Mouse (Mus musculus) olfactory bulb, adult 2 months (tissue): ENCODE results near the gene Ctrb1. TPM values are rescaled to one million over a fixed set of nuclear protein-coding genes. Genes with fewer than 3 reads are reported as not detected.

ENCODE experiments used
- H3K27ac ChIP-seq: fragments of 200-500 bp; 2 replicates; pipeline ENCODE4 v1.5.1; 2012; ENCODE audit warnings: low read depth, low read length; ENCODE audit not compliant: insufficient read depth
- H3K4me1 ChIP-seq: fragments of 200-500 bp; 2 replicates; pipeline ENCODE4 v1.6.1; 2012; ENCODE audit warnings: low read length; ENCODE audit not compliant: control insufficient read depth, insufficient read depth
- H3K4me3 ChIP-seq: fragments of 200-500 bp; 2 replicates; pipeline ENCODE4 v1.5.1; 2012; ENCODE audit warnings: mild to moderate bottlenecking, low read depth, low read length, moderate library complexity; ENCODE audit not compliant: insufficient read depth
- CTCF ChIP-seq: fragments of 200-500 bp; IDR thresholded peaks from 2 replicates; pipeline ENCODE4 v1.5.1; 2012; ENCODE audit warnings: low read depth, mild to moderate bottlenecking, low read length, moderate library complexity; ENCODE audit not compliant: insufficient read depth
- POLR2A ChIP-seq: fragments of 200-500 bp; IDR thresholded peaks from 2 replicates; pipeline ENCODE4 v1.6.1; 2012; ENCODE audit warnings: mild to moderate bottlenecking, low read depth, low read length, moderate library complexity; ENCODE audit not compliant: insufficient read depth
- WGBS: fragments of 180-500 bp; shearing (Covaris S2); methylation state at CpG from one replicate; pipeline ENCODE4 v1.1.7; 2018; 5-methylcytosine and 5-hydroxymethylcytosine counted together
- polyA plus RNA-seq: library from polyadenylated mRNA; stranded (reverse); fragments of >200 nt; gene quantifications from 2 replicates; pipeline ENCODE4 v1.2.4, GENCODE M21; 2012; ENCODE audit warnings: low replicate concordance; ENCODE audit not compliant: missing spikeins, insufficient read depth, insufficient read length

Gene Ctrb1
- polyA plus RNA-seq, 1 experiment: not detected

GRCm38 (mm10) chr8:111712135-111712534 lies 21.3 kb upstream of the Ctrb1 start:
- peaks cover 22% of the 10 kb centered on the region for H3K4me1 ChIP-seq
- WGBS: 59% methylated on average over 9 of the region's 9 CpGs
- TF ChIP-seq CTCF: no peak
- TF ChIP-seq POLR2A: no peak
- no peak overlapping the region for H3K4me3 ChIP-seq
- H3K27ac ChIP-seq: no peak overlapping the region

- TF ChIP-seq CTCF (no peak), POLR2A (no peak)
- Histone ChIP-seq H3K27ac (no peak overlapping the region), H3K4me1 (peaks cover 10% of the 10 kb centered on the region), H3K4me3 (no peak overlapping the region)
- WGBS: 92% methylated on average over 20 of the region's 20 CpGs
Measured at GRCm38 (mm10) chr8:111710777-111711485, 20.1 kb upstream of the Ctrb1 start.

DNA sequence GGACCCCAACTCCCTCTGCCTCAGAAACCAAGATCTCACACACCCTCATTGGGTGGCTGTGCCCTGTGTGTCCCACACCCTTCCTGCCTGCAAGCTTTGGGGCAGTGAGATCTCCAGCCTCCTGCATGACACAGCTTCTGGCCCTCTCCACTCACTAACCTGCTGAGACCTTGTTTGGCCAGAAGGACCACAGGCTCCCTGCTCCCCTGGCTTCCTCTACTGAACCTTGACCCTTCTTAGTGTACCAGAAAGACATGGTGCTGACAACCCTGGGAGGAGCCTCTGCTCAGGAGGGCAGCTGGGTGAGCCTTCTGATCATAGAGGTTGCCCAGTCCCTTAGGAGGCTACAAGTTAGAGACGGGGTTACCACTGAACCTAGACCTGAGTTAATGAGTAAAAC lies 18.4 kb upstream of the Ctrb1 start:
- TF ChIP-seq POLR2A (no peak), CTCF (no peak)
- WGBS: 84% methylated on average over 1 of the region's 1 CpGs

GRCm38 (mm10) chr8:111708265-111708664 lies 17.5 kb upstream of the Ctrb1 start:
- TF ChIP-seq POLR2A (no peak), CTCF (no peak)
- 91% methylated on average over 6 of the region's 6 CpGs for WGBS
- no peak overlapping the region for H3K27ac ChIP-seq
- H3K4me1 ChIP-seq: no peaks in the 10 kb centered on the region
- no peak overlapping the region for H3K4me3 ChIP-seq

More for the DNA sequence above, 18.4 kb upstream of the Ctrb1 start:
- Histone ChIP-seq H3K4me1 (no peaks in the 10 kb centered on the region), H3K27ac (no peak overlapping the region), H3K4me3 (no peak overlapping the region)

- no peak for TF ChIP-seq POLR2A
- no peak for TF ChIP-seq CTCF
- Histone ChIP-seq H3K27ac (no peak overlapping the region), H3K4me3 (no peak overlapping the region), H3K4me1 (no peaks in the 10 kb centered on the region)
- WGBS: 86% methylated on average over 5 of the region's 5 CpGs
Measured at GRCm38 (mm10) chr8:111705699-111706098, 14.9 kb upstream of the Ctrb1 start.

GRCm38 (mm10) chr8:111705222-111705621 lies 14.4 kb upstream of the Ctrb1 start:
- 89% methylated on average over 3 of the region's 3 CpGs for WGBS
- no peak overlapping the region for H3K27ac ChIP-seq

DNA sequence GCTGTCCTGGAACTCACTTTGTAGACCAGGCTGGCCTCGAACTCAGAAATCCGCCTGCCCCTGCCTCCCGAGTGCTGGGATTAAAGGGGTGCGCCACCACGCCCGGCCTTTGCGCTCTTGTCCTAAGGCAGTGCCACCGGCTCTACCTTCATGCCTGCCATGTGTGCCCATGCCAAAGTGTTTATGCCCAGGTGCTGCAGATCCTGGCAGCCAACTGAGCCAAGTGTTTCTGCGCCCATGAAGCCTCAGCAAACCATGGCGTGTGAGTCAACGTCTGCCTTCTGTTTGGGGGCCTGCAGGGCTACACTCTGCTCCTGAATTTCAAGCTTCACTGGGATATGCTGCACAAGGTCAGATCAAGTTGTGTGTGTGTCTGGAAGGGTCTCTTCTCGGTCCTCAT lies 13.8 kb upstream of the Ctrb1 start:
- WGBS: 95% methylated on average over 12 of the region's 12 CpGs
- Histone ChIP-seq H3K27ac (no peak overlapping the region), H3K4me3 (no peak overlapping the region), H3K4me1 (no peaks in the 10 kb centered on the region)
- TF ChIP-seq POLR2A (no peak), CTCF (no peak)

More at GRCm38 (mm10) chr8:111705222-111705621, 14.4 kb upstream of the Ctrb1 start:
- TF ChIP-seq POLR2A: no peak
- H3K4me1 ChIP-seq: no peaks in the 10 kb centered on the region
- H3K4me3 ChIP-seq: no peak overlapping the region

DNA sequence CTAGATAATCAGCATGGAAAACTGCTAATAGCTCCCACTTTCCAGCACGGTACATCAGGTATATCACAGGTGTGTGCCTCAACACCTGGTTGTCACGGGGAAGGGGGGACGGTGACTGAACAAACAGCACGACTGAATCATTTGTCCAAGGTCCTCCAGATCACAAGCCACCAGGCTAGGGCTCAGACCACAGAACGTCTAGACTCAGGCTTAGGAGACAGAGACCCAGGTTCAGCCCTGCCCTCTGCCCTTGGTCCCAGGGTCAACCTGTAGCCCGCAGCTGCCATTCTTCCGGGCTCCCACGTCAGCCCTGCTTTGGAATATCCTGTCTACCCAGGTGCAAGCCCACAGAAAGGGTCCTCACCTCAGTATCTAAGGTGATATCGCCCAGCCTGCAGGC lies 10.6 kb upstream of the Ctrb1 start:
- no peaks in the 10 kb centered on the region for H3K4me1 ChIP-seq
- H3K4me3 ChIP-seq: no peak overlapping the region
- TF ChIP-seq POLR2A (no peak), CTCF (no peak)
- no peak overlapping the region for H3K27ac ChIP-seq
- WGBS: 91% methylated on average over 9 of the region's 9 CpGs

- Histone ChIP-seq H3K4me1 (no peaks in the 10 kb centered on the region), H3K27ac (no peak overlapping the region), H3K4me3 (no peak overlapping the region)
- 97% methylated on average over 5 of the region's 5 CpGs for WGBS
- TF ChIP-seq POLR2A: no peak
- no peak for TF ChIP-seq CTCF
Measured at GRCm38 (mm10) chr8:111700740-111701139, 9.9 kb upstream of the Ctrb1 start.

GRCm38 (mm10) chr8:111700201-111700600 lies 9.4 kb upstream of the Ctrb1 start:
- TF ChIP-seq POLR2A (no peak), CTCF (no peak)
- 86% methylated on average over 3 of the region's 3 CpGs for WGBS
- no peak overlapping the region for H3K4me3 ChIP-seq
- H3K27ac ChIP-seq: no peak overlapping the region
- H3K4me1 ChIP-seq: no peaks in the 10 kb centered on the region
